Mouse (Mus musculus): Measurements from ENCODE around the gene Tuba1b. TPM values are rescaled to one million over a fixed set of nuclear protein-coding genes. Genes with fewer than 3 reads are reported as not detected.
A peak's percentile ranks its signal among the peaks of the same experiment; 100 is the strongest.

The Tuba1b gene
- polyA plus RNA-seq, 1 experiment from 2014 or later = 1,892 TPM

DNA sequence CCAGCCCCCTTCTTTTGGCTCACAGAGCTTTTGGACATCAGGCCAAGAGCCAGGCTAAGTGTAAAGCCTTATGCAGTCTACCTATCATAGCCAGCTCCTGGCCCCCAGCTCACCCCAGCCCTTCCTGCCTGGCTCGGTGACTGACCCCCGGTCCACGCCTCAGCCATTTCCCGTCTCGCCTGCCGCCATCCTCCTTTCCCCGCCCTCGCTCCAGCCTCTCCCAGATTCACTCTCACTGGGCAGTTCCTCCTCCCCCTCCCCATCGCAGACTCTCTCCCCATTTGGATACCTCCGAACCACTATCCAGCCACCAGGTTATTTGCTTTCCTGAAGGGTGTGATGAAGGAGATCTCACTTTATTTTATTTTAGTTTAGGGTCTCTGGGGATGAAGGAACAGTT lies 36.9 kb downstream of the Tuba1b start:
- WGBS = 2% methylated on average over 10 of the region's 10 CpGs
- ATAC-seq (ENCODE audit: low read depth) = 0 out of 2 replicates have a peak, but pooled peaks have one; percentile 26

DNA sequence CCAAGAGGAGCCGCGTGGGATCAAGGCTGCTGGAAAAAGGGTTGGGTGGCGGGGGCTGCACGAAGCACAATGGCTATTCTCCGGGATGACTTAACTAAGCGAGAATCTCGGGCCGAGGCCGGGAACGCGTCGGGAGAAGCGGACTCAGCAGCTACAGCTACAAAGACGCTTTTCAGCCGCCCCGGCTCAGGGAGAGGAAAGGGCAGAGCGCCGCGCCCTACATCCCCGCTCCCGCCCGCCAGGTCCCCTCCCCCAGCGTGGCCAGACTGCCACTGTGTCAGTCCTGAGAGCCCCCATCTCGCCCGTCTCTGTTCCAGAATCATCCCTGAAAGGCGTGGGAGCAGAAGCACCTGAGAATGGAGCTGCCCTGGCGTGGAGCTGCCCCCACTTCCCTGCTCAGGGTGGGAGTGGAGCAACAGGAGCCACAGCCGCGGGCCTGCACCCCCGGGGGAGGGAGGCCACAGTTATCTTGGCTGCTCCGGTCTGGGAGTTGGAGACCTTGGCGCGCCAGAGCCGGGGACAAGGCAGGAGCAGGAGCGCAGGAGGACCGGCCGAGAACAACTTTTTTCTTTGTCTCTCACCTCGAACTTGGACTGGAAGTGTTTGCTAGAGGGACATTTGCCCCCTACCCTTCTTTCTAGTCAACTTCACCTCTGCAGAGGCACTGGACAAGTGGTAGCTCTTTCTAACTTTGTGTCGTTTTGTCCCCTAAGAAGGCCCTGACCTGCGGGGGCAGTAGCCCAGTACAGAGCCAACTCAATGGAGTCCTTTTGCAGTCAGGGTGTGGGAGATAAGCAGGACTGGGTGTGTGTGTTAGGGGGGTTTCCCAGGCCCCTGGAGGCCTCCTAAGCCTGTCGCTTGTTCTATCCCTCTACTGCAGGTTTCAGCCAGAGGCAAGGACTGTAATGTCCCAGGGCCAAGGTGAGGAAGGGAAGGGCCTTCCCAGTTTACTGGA lies 38.5 kb downstream of the Tuba1b start:
- no peak for ATAC-seq (ENCODE audit: low read depth)
- Histone ChIP-seq H3K36me3 (ENCODE audit: control insufficient read depth, insufficient read depth, low read length) (no peaks in the 10 kb centered on the region), H3K4me3 (ENCODE audit: low read length) (peak overlapping the region; percentile 39), H3K9me3 (ENCODE audit: control insufficient read depth, low read length) (no peaks in the 10 kb centered on the region), H3K27ac (ENCODE audit: low read length) (no peak overlapping the region; the same call in 1 of the 2 replicates), H3K4me1 (replicated peaks; ENCODE audit: control insufficient read depth, insufficient read depth, low read length) (peaks cover 36% of the 10 kb centered on the region), H3K27me3 (ENCODE audit: control insufficient read depth, insufficient read depth, low read depth, low read length) (peaks cover 62% of the 10 kb centered on the region), H3K9ac (ENCODE audit: low read length) (peak overlapping the region; percentile 52), H3K4me2 (ENCODE audit: low read depth, low read length) (peak overlapping the region; percentile 54)
- WGBS = 5% methylated on average over 40 of the region's 41 CpGs

More for the DNA sequence above, 36.9 kb downstream of the Tuba1b start:
- H3K4me2 ChIP-seq (ENCODE audit: low read depth, low read length) = peak overlapping the region; percentile 46
- H3K9me3 ChIP-seq (ENCODE audit: control insufficient read depth, low read length) = no peaks in the 10 kb centered on the region
- H3K36me3 ChIP-seq (ENCODE audit: control insufficient read depth, insufficient read depth, low read length) = no peaks in the 10 kb centered on the region
- H3K4me3 ChIP-seq (ENCODE audit: low read length) = peak overlapping the region; percentile 28
- H3K27ac ChIP-seq (ENCODE audit: low read length) = no peak overlapping the region
- peaks cover 62% of the 10 kb centered on the region for H3K27me3 ChIP-seq (ENCODE audit: control insufficient read depth, insufficient read depth, low read depth, low read length)
- no peak overlapping the region for H3K9ac ChIP-seq (ENCODE audit: low read length)
- peaks cover 36% of the 10 kb centered on the region for H3K4me1 ChIP-seq (replicated peaks; ENCODE audit: control insufficient read depth, insufficient read depth, low read length)

DNA sequence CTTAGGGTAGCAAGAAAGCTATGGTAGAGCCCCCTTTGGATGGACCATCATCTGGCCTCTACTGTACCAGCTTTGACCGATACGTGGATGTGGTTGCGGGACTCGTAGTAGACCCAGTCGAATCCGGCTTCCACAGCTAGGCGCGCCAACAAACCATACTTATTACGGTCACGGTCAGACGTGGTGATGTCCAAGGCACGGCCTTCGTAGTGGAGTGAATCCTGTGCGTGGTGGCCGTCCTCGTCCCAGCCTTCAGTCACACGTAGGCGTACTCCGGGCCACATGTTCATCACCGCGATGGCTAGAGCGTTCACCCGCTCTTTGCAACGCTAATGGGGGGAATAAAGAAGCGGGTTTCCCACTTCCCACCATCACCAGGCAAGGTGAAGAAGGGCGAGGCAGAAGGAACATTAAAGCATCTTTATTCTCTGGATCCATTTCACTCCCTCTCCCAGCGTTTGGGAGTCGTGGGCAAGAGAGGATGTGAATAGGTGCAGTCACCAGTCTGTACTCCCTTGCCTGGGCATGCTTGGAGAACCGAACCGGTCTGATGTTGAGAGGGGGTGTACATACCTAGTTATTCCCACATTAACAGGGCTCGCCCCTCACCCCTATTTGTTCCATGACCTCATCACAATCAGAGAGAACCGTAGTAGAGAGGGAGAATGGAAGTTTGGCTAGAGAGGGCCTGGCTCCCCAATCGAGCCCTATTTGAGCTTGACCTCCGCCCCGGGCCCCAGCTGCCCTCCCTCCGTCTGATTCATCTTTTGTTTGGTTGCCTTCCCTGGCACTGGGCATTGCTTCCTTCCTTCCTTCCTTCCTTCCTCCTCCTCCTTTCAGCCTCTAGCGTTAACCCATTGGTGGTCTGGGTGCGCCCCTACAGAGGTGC lies 39.4 kb downstream of the Tuba1b start:
- H3K27me3 ChIP-seq (ENCODE audit: control insufficient read depth, insufficient read depth, low read depth, low read length) = peaks cover 62% of the 10 kb centered on the region
- peak overlapping the region; percentile 58 for H3K4me3 ChIP-seq (ENCODE audit: low read length)
- no peak overlapping the region; the same call in 1 of the 2 replicates for H3K27ac ChIP-seq (ENCODE audit: low read length)
- no peaks in the 10 kb centered on the region for H3K9me3 ChIP-seq (ENCODE audit: control insufficient read depth, low read length)
- no peak for ATAC-seq (ENCODE audit: low read depth)
- peaks cover 36% of the 10 kb centered on the region for H3K4me1 ChIP-seq (replicated peaks; ENCODE audit: control insufficient read depth, insufficient read depth, low read length)
- 5% methylated on average over 38 of the region's 38 CpGs for WGBS
- H3K9ac ChIP-seq (ENCODE audit: low read length) = peak overlapping the region; percentile 52
- H3K4me2 ChIP-seq (ENCODE audit: low read depth, low read length) = peak overlapping the region; percentile 97
- H3K36me3 ChIP-seq (ENCODE audit: control insufficient read depth, insufficient read depth, low read length) = no peaks in the 10 kb centered on the region

DNA sequence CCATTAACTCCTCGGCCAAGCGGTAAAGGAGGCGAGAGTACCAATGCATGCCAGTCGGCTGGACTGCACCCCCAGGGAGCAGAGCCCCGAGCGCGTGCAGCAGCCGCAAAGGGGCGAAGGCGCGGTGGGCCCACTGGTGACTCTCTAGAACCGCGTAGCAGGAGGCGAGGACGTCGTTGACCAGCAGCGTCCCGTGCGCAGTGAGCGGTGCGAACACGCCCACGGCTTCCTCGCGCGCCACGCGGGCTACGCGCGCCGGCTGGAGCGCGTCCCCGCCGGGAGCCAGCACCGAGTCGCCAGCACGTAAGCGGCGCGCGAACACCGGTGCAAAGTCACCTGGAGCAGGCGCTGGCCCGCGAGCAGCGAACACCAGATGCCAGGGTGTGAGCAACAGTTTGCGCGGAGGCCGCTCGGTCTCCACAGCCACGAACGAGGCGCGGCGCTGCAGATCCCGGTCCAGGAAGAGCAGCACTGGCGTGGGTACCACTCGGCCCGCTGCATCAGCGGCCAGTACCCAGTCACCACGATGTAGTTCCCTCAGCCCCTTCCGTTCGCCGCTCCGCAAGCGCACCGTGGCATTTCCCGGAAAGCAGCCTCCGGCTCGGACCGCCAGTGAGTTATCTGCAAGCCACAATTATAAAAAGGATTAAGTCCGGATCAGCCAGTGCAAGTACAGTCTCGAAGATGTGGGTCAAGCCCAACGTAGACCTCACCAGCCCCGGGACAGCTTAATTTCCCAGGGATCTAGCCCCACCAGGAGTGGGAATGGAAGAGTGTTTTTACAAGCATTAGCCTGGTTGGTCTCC lies 40.2 kb downstream of the Tuba1b start, which contains the start of gene Rhebl1:
Gene Rhebl1, minus strand, starts transcription at position 601 of the 806 bp plus-strand sequence.
- Histone ChIP-seq H3K27ac (ENCODE audit: low read length) (no peak within 1 kb of the TSS; the same call in 1 of the 2 replicates), H3K9ac (ENCODE audit: low read length) (peak within 1 kb of the TSS; percentile 58), H3K36me3 (ENCODE audit: control insufficient read depth, insufficient read depth, low read length) (no peaks in the 10 kb centered on the region), H3K27me3 (ENCODE audit: control insufficient read depth, insufficient read depth, low read depth, low read length) (peaks cover 61% of the 10 kb centered on the region), H3K4me3 (ENCODE audit: low read length) (peak within 1 kb of the TSS; percentile 58), H3K4me1 (replicated peaks; ENCODE audit: control insufficient read depth, insufficient read depth, low read length) (peaks cover 36% of the 10 kb centered on the region), H3K4me2 (ENCODE audit: low read depth, low read length) (peak within 1 kb of the TSS; percentile 97), H3K9me3 (ENCODE audit: control insufficient read depth, low read length) (no peaks in the 10 kb centered on the region)
- ATAC-seq (ENCODE audit: low read depth) = peak; percentile 24
- WGBS = under 1% methylated on average over 77 of the region's 77 CpGs

DNA sequence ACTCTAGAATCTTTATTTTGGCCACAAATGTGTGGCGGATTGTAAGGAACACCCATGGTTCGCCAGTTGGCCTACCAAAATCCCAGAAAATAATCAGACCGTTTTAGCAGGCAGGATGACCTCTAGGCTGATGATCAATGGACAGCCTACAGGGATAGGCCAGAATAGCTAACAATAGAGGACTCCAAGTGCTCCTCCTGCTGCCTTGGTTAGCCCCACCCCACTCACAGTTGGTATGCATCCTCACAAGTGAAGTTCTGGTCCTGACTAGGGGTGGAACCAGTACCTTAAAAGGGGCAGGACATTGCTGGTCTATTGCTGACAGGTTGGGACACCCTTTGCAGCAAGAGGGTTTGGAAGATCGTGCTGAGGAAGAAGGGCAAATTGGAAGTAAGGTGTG lies 41.3 kb downstream of the Tuba1b start:
- H3K36me3 ChIP-seq (ENCODE audit: control insufficient read depth, insufficient read depth, low read length) = no peaks in the 10 kb centered on the region
- no peak overlapping the region for H3K4me3 ChIP-seq (ENCODE audit: low read length)
- peaks cover 50% of the 10 kb centered on the region for H3K27me3 ChIP-seq (ENCODE audit: control insufficient read depth, insufficient read depth, low read depth, low read length)
- peaks cover 33% of the 10 kb centered on the region for H3K4me1 ChIP-seq (replicated peaks; ENCODE audit: control insufficient read depth, insufficient read depth, low read length)
- H3K9ac ChIP-seq (ENCODE audit: low read length) = no peak overlapping the region
- no peak for ATAC-seq (ENCODE audit: low read depth)
- 71% methylated on average over 4 of the region's 4 CpGs for WGBS
- H3K9me3 ChIP-seq (ENCODE audit: control insufficient read depth, low read length) = no peaks in the 10 kb centered on the region
- H3K4me2 ChIP-seq (ENCODE audit: low read depth, low read length) = no peak overlapping the region
- H3K27ac ChIP-seq (ENCODE audit: low read length) = no peak overlapping the region

DNA sequence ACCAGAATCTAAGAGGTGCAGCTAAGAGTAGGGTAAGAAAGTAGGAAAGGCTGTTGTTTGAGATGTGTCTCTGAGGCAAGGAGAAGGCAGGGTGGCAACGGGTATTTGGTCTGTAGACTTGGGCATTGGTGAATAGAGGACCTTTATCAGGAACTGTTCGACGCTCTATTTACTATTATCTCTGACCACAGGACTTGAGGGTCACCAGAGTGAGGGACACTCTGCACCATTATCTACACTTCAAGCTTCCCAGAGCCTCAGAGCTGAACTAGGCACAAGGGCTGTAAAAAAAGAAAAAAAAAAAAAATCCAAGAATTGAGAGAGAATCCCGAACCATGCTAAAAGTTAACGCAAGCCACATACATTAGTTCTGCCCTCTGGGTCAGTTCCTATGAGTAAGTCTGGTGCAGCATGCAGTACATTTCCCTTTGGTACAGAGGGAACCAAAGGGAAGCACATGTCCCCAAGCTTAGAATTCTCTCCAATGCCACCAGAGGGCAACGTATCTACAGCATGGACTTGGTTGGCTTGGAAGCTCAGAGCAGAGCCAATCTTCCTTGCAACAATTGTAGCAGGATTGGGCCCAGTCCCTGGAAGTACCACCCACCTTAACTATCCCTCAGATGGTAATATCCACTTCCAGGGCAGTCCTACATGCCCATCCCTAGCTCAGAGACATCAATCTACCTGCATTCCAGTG lies 42.3 kb downstream of the Tuba1b start:
- ATAC-seq (ENCODE audit: low read depth) = peak; percentile 71
- H3K4me3 ChIP-seq (ENCODE audit: low read length) = no peak overlapping the region
- H3K27ac ChIP-seq (ENCODE audit: low read length) = no peak overlapping the region
- H3K36me3 ChIP-seq (ENCODE audit: control insufficient read depth, insufficient read depth, low read length) = no peaks in the 10 kb centered on the region
- H3K4me1 ChIP-seq (replicated peaks; ENCODE audit: control insufficient read depth, insufficient read depth, low read length) = peaks cover 28% of the 10 kb centered on the region
- H3K4me2 ChIP-seq (ENCODE audit: low read depth, low read length) = no peak overlapping the region
- no peaks in the 10 kb centered on the region for H3K9me3 ChIP-seq (ENCODE audit: control insufficient read depth, low read length)
- 31% methylated on average over 6 of the region's 6 CpGs for WGBS
- H3K9ac ChIP-seq (ENCODE audit: low read length) = no peak overlapping the region
- H3K27me3 ChIP-seq (ENCODE audit: control insufficient read depth, insufficient read depth, low read depth, low read length) = peaks cover 40% of the 10 kb centered on the region

DNA sequence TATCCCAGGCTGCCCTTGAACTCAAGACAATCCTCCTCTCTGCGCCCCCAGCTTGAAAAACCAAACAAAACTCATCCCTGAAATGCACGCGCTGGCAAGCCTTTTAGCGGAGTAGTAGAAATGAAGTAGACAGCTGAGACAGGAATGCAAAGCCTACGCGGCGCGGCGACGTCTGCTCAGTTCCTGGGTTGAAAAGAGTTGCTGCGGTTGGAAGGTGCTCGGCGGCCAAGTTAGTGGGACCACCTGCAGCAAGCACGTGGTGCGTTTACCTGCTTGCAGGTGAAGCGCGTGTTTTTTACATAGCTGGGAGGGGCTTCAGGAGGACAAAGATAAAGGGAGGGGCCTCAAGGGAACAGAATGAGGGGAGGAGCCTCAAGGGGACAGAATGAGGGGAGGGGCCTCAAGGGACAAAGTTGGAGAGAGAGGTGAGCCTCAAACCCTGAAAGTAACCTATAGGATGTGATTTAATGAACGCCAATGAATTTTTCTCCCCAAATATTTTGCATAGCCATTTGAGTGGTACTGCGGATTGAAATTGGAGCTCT lies 43.1 kb downstream of the Tuba1b start:
- ATAC-seq (ENCODE audit: low read depth) = no peak

DNA sequence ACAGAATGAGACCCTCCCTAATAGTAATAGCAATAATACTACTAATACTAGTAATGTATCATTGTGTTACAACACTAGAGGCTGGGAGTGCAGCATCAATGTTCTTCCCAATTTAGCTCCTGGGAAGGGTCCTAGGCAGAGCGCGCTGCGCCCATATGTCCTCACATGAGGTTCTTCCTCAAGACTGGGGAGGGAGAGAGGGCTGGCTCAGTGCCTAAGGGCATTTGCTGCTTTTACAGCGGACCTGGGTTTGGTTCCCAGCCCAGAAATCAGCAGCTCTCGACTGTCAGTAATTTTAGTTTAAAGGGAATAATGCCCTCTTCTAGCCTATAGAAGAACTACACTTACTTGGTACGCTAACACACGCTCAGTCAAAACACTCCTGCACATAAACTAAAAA lies 46.8 kb downstream of the Tuba1b start:
- Histone ChIP-seq H3K27me3 (ENCODE audit: control insufficient read depth, insufficient read depth, low read depth, low read length) (no peaks in the 10 kb centered on the region), H3K27ac (ENCODE audit: low read length) (no peak overlapping the region), H3K36me3 (ENCODE audit: control insufficient read depth, insufficient read depth, low read length) (no peaks in the 10 kb centered on the region), H3K4me3 (ENCODE audit: low read length) (no peak overlapping the region), H3K4me1 (replicated peaks; ENCODE audit: control insufficient read depth, insufficient read depth, low read length) (no peaks in the 10 kb centered on the region), H3K4me2 (ENCODE audit: low read depth, low read length) (no peak overlapping the region), H3K9me3 (ENCODE audit: control insufficient read depth, low read length) (no peaks in the 10 kb centered on the region), H3K9ac (ENCODE audit: low read length) (no peak overlapping the region)
- WGBS = 78% methylated on average over 7 of the region's 7 CpGs
- ATAC-seq (ENCODE audit: low read depth) = no peak

More for the DNA sequence above, 43.1 kb downstream of the Tuba1b start:
- H3K9ac ChIP-seq (ENCODE audit: low read length) = no peak overlapping the region
- no peaks in the 10 kb centered on the region for H3K36me3 ChIP-seq (ENCODE audit: control insufficient read depth, insufficient read depth, low read length)
- H3K4me1 ChIP-seq (replicated peaks; ENCODE audit: control insufficient read depth, insufficient read depth, low read length) = peaks cover 26% of the 10 kb centered on the region
- 11% methylated on average over 19 of the region's 19 CpGs for WGBS
- H3K27me3 ChIP-seq (ENCODE audit: control insufficient read depth, insufficient read depth, low read depth, low read length) = peaks cover 33% of the 10 kb centered on the region
- H3K4me2 ChIP-seq (ENCODE audit: low read depth, low read length) = peak overlapping the region; percentile 51
- H3K4me3 ChIP-seq (ENCODE audit: low read length) = peak overlapping the region; percentile 24
- no peaks in the 10 kb centered on the region for H3K9me3 ChIP-seq (ENCODE audit: control insufficient read depth, low read length)
- H3K27ac ChIP-seq (ENCODE audit: low read length) = no peak overlapping the region

Measured in lung, embryonic 16.5 days (tissue).